Mouse (Mus musculus): ENCODE data around the gene Cdh7. TPM values are rescaled to one million over a fixed set of nuclear protein-coding genes. Genes with fewer than 3 reads are reported as not detected.

Cdh7 gene
- polyA plus RNA-seq, 1 experiment from 2014 or later, result 25.4 TPM

- H3K27ac ChIP-seq (ENCODE audit: low read depth, low read length), result no peak overlapping the region
- H3K4me1 ChIP-seq (ENCODE audit: control insufficient read depth, insufficient read depth, low read depth, low read length), result no peaks in the 10 kb centered on the region; the same call in 1 of the 2 replicates
- WGBS, result 0% methylated on average over 1 of the region's 1 CpGs
- peak overlapping the region; percentile 39 for H3K4me2 ChIP-seq (ENCODE audit: low read length)
- peak; percentile 35 for ATAC-seq
- no peak overlapping the region for H3K9ac ChIP-seq (ENCODE audit: low read depth, low read length)
- H3K27me3 ChIP-seq (replicated peaks; ENCODE audit: control insufficient read depth, insufficient read depth, low read length), result no peaks in the 10 kb centered on the region
- no peaks in the 10 kb centered on the region for H3K9me3 ChIP-seq (ENCODE audit: control insufficient read depth, low read length)
- H3K36me3 ChIP-seq (ENCODE audit: control insufficient read depth, insufficient read depth, low read length), result no peaks in the 10 kb centered on the region
- H3K4me3 ChIP-seq (ENCODE audit: low read length), result peak overlapping the region; percentile 28
Measured at GRCm38 (mm10) chr1:109985468-109985867, 3.2 kb downstream of the Cdh7 start.

GRCm38 (mm10) chr1:109989541-109989940, 7.3 kb downstream of the Cdh7 start:
- H3K4me1 ChIP-seq (ENCODE audit: control insufficient read depth, insufficient read depth, low read depth, low read length), result no peaks in the 10 kb centered on the region
- H3K4me3 ChIP-seq (ENCODE audit: low read length), result no peak overlapping the region
- H3K36me3 ChIP-seq (ENCODE audit: control insufficient read depth, insufficient read depth, low read length), result no peaks in the 10 kb centered on the region
- H3K9ac ChIP-seq (ENCODE audit: low read depth, low read length), result no peak overlapping the region
- 80% methylated on average over 2 of the region's 2 CpGs for WGBS
- ATAC-seq, result no peak
- no peaks in the 10 kb centered on the region for H3K27me3 ChIP-seq (replicated peaks; ENCODE audit: control insufficient read depth, insufficient read depth, low read length)
- H3K27ac ChIP-seq (ENCODE audit: low read depth, low read length), result no peak overlapping the region
- H3K9me3 ChIP-seq (ENCODE audit: control insufficient read depth, low read length), result no peaks in the 10 kb centered on the region
- H3K4me2 ChIP-seq (ENCODE audit: low read length), result no peak overlapping the region

DNA sequence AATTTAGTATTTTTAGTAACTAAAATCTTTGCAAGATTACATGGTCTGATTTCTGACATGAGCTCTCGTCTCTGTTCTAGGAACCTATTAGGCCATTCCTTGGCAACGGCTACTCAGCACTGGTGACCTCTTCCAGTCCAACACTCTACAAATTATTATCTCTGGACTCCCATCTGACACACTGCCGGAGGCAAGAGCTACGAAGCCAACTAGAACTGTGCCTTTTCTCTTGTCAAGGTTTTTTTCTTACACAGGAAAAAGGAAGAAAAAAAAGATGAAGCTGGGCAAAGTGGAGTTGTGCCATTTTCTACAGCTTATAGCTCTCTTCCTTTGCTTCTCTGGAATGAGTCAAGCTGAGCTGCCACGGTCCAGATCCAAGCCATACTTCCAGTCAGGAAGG, 11.7 kb downstream of the Cdh7 start:
- Histone ChIP-seq H3K4me2 (ENCODE audit: low read length) (no peak overlapping the region), H3K27ac (ENCODE audit: low read depth, low read length) (no peak overlapping the region), H3K4me3 (ENCODE audit: low read length) (no peak overlapping the region), H3K36me3 (ENCODE audit: control insufficient read depth, insufficient read depth, low read length) (no peaks in the 10 kb centered on the region), H3K9me3 (ENCODE audit: control insufficient read depth, low read length) (no peaks in the 10 kb centered on the region), H3K4me1 (ENCODE audit: control insufficient read depth, insufficient read depth, low read depth, low read length) (no peaks in the 10 kb centered on the region), H3K9ac (ENCODE audit: low read depth, low read length) (no peak overlapping the region), H3K27me3 (replicated peaks; ENCODE audit: control insufficient read depth, insufficient read depth, low read length) (no peaks in the 10 kb centered on the region)
- 71% methylated on average over 5 of the region's 5 CpGs for WGBS
- no peak for ATAC-seq

DNA sequence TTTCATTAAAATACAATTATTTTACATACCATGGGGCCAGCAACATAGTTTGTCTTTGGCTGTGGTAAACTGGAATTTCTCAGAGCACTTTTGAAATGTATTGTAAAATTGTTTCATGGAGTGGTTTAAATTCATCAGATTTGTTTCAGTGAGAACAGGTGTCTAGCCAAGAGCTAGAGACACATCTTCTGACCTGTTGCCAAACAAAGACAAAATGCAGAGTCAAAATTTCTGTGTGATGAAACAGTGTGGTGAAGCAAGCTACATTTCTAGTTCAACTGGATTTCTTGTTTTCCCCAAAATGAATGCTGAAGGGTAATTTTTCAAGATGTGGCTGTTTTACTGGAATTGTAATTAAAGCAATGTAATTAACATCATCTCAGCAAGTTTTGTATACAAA, 22.2 kb downstream of the Cdh7 start:
- Histone ChIP-seq H3K27ac (ENCODE audit: low read depth, low read length) (no peak overlapping the region), H3K36me3 (ENCODE audit: control insufficient read depth, insufficient read depth, low read length) (no peaks in the 10 kb centered on the region), H3K9ac (ENCODE audit: low read depth, low read length) (no peak overlapping the region), H3K4me2 (ENCODE audit: low read length) (no peak overlapping the region), H3K4me3 (ENCODE audit: low read length) (no peak overlapping the region), H3K4me1 (ENCODE audit: control insufficient read depth, insufficient read depth, low read depth, low read length) (no peaks in the 10 kb centered on the region), H3K9me3 (ENCODE audit: control insufficient read depth, low read length) (no peaks in the 10 kb centered on the region), H3K27me3 (replicated peaks; ENCODE audit: control insufficient read depth, insufficient read depth, low read length) (no peaks in the 10 kb centered on the region)
- no peak for ATAC-seq

- H3K36me3 ChIP-seq (ENCODE audit: control insufficient read depth, insufficient read depth, low read length), result no peaks in the 10 kb centered on the region
- no peaks in the 10 kb centered on the region for H3K27me3 ChIP-seq (replicated peaks; ENCODE audit: control insufficient read depth, insufficient read depth, low read length)
- no peaks in the 10 kb centered on the region for H3K4me1 ChIP-seq (ENCODE audit: control insufficient read depth, insufficient read depth, low read depth, low read length)
- no peak overlapping the region for H3K4me3 ChIP-seq (ENCODE audit: low read length)
- H3K9ac ChIP-seq (ENCODE audit: low read depth, low read length), result no peak overlapping the region
- ATAC-seq, result no peak
- H3K4me2 ChIP-seq (ENCODE audit: low read length), result no peak overlapping the region
- H3K9me3 ChIP-seq (ENCODE audit: control insufficient read depth, low read length), result no peaks in the 10 kb centered on the region
- no peak overlapping the region for H3K27ac ChIP-seq (ENCODE audit: low read depth, low read length)
- WGBS, result 81% methylated on average over 3 of the region's 3 CpGs
Measured at GRCm38 (mm10) chr1:110005038-110005437, 22.8 kb downstream of the Cdh7 start.

DNA sequence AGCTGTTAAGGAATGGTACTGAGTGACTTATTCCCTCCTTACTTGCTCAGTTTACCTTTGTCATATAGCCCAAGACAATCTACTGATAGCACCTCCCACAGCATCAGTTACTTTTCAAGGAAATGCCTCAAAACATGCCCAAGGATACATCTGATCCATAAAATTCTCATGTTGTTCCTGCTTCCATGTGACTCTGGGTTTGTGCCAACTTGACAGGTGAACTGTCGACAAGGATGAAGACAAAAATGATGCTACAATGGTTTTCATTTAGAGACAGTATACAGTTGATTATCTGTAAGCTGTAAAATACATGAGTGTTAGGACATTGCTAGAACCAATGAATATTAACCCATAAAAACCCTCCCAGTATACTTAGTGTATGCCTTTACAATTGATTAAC, 29.9 kb downstream of the Cdh7 start:
- H3K36me3 ChIP-seq (ENCODE audit: control insufficient read depth, insufficient read depth, low read length), result no peaks in the 10 kb centered on the region
- WGBS, result 81% methylated on average over 1 of the region's 1 CpGs
- H3K27me3 ChIP-seq (replicated peaks; ENCODE audit: control insufficient read depth, insufficient read depth, low read length), result no peaks in the 10 kb centered on the region
- H3K4me1 ChIP-seq (ENCODE audit: control insufficient read depth, insufficient read depth, low read depth, low read length), result no peaks in the 10 kb centered on the region
- H3K27ac ChIP-seq (ENCODE audit: low read depth, low read length), result no peak overlapping the region
- no peak overlapping the region for H3K9ac ChIP-seq (ENCODE audit: low read depth, low read length)
- H3K9me3 ChIP-seq (ENCODE audit: control insufficient read depth, low read length), result no peaks in the 10 kb centered on the region
- no peak overlapping the region for H3K4me3 ChIP-seq (ENCODE audit: low read length)
- H3K4me2 ChIP-seq (ENCODE audit: low read length), result no peak overlapping the region
- no peak for ATAC-seq

- ATAC-seq, result no peak
- no peaks in the 10 kb centered on the region for H3K27me3 ChIP-seq (replicated peaks; ENCODE audit: control insufficient read depth, insufficient read depth, low read length)
- no peaks in the 10 kb centered on the region for H3K9me3 ChIP-seq (ENCODE audit: control insufficient read depth, low read length)
- no peaks in the 10 kb centered on the region for H3K4me1 ChIP-seq (ENCODE audit: control insufficient read depth, insufficient read depth, low read depth, low read length)
- no peak overlapping the region for H3K4me2 ChIP-seq (ENCODE audit: low read length)
- no peak overlapping the region for H3K9ac ChIP-seq (ENCODE audit: low read depth, low read length)
- no peak overlapping the region for H3K4me3 ChIP-seq (ENCODE audit: low read length)
- no peak overlapping the region for H3K27ac ChIP-seq (ENCODE audit: low read depth, low read length)
- no peaks in the 10 kb centered on the region for H3K36me3 ChIP-seq (ENCODE audit: control insufficient read depth, insufficient read depth, low read length)
Measured at GRCm38 (mm10) chr1:110056317-110056716, 74.1 kb downstream of the Cdh7 start.

DNA sequence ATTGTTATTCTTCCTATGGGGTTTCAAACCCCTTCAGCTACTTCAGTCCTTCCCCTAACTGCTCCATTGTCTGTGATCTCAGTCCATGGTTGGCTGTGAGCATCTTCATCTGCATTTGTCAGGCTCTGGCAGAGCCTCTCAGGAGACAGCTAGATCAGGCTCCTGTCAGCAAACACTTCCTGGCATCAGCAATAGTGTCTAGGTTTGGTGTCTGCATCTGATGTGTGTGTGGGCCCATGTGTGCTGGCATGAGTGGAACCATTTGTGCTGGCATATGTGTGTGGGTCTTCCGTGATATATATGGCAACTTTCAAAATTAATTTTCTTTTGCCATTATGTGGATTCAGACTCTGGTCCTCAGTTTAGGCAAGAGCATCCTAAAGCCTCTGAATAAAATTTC, 85.2 kb downstream of the Cdh7 start:
- no peak for ATAC-seq
- H3K4me1 ChIP-seq (ENCODE audit: control insufficient read depth, insufficient read depth, low read depth, low read length), result no peaks in the 10 kb centered on the region
- WGBS, result 89% methylated on average over 1 of the region's 1 CpGs
- H3K27me3 ChIP-seq (replicated peaks; ENCODE audit: control insufficient read depth, insufficient read depth, low read length), result no peaks in the 10 kb centered on the region
- no peaks in the 10 kb centered on the region for H3K36me3 ChIP-seq (ENCODE audit: control insufficient read depth, insufficient read depth, low read length)
- H3K4me2 ChIP-seq (ENCODE audit: low read length), result no peak overlapping the region
- no peak overlapping the region for H3K4me3 ChIP-seq (ENCODE audit: low read length)
- no peak overlapping the region for H3K9ac ChIP-seq (ENCODE audit: low read depth, low read length)
- H3K9me3 ChIP-seq (ENCODE audit: control insufficient read depth, low read length), result no peaks in the 10 kb centered on the region
- no peak overlapping the region for H3K27ac ChIP-seq (ENCODE audit: low read depth, low read length)

DNA sequence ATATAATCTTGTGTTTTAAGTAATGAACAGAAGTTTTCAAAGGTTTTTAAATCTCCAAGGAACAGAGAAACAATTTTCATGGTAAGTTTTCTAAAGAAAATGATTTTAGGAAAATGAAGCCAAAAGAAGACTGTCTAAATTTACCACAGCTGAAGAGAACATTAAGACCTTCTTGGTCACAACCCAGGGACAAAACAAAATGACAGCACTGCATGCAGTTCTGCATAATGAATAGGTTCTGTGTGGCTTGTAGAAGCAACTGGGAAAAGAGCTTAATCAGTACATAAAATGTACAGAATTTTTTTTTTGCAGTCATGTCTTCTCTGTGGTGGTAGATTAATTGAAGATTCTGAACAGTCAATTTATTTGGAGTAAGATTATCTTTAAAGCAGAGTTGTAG, 96.2 kb downstream of the Cdh7 start:
- Histone ChIP-seq H3K36me3 (ENCODE audit: control insufficient read depth, insufficient read depth, low read length) (no peaks in the 10 kb centered on the region), H3K4me1 (ENCODE audit: control insufficient read depth, insufficient read depth, low read depth, low read length) (no peaks in the 10 kb centered on the region), H3K9ac (ENCODE audit: low read depth, low read length) (no peak overlapping the region), H3K4me3 (ENCODE audit: low read length) (no peak overlapping the region), H3K4me2 (ENCODE audit: low read length) (no peak overlapping the region), H3K27ac (ENCODE audit: low read depth, low read length) (no peak overlapping the region), H3K9me3 (ENCODE audit: control insufficient read depth, low read length) (no peaks in the 10 kb centered on the region), H3K27me3 (replicated peaks; ENCODE audit: control insufficient read depth, insufficient read depth, low read length) (no peaks in the 10 kb centered on the region)
- ATAC-seq, result no peak

DNA sequence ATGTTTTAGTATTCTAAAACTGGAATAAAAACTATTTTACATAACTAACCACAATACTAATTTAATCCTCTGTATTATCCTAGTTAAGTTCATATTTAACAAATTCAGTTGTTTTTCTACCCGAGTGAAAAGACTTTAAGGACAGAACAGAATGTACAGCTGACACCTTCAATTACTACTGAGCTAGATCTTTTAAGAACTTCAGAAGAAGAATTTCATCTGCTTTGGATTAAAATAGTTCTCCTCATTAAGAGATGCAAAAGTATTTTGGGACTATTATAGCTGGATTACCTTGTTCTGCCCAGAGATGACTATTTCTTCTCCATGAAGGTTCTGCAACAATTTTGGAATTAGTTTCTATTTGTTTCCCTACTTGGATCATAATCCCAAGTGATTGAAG, 135.8 kb downstream of the Cdh7 start:
- Histone ChIP-seq H3K27me3 (replicated peaks; ENCODE audit: control insufficient read depth, insufficient read depth, low read length) (no peaks in the 10 kb centered on the region), H3K4me1 (ENCODE audit: control insufficient read depth, insufficient read depth, low read depth, low read length) (no peaks in the 10 kb centered on the region), H3K4me2 (ENCODE audit: low read length) (no peak overlapping the region), H3K36me3 (ENCODE audit: control insufficient read depth, insufficient read depth, low read length) (no peaks in the 10 kb centered on the region), H3K4me3 (ENCODE audit: low read length) (no peak overlapping the region), H3K9ac (ENCODE audit: low read depth, low read length) (no peak overlapping the region), H3K27ac (ENCODE audit: low read depth, low read length) (no peak overlapping the region), H3K9me3 (ENCODE audit: control insufficient read depth, low read length) (no peaks in the 10 kb centered on the region)
- 83% methylated on average over 1 of the region's 1 CpGs for WGBS
- no peak for ATAC-seq
